Mouse (Mus musculus): ENCODE measurements at regions not wholly inside any gene's neighbourhood (a gene's known extent, or its start where the extent isn't known, plus 50 kb on each side); places are given as distances from the start of the nearest gene placed in this dataset.
A peak's percentile ranks its signal among the peaks of the same experiment; 100 is the strongest.

DNA sequence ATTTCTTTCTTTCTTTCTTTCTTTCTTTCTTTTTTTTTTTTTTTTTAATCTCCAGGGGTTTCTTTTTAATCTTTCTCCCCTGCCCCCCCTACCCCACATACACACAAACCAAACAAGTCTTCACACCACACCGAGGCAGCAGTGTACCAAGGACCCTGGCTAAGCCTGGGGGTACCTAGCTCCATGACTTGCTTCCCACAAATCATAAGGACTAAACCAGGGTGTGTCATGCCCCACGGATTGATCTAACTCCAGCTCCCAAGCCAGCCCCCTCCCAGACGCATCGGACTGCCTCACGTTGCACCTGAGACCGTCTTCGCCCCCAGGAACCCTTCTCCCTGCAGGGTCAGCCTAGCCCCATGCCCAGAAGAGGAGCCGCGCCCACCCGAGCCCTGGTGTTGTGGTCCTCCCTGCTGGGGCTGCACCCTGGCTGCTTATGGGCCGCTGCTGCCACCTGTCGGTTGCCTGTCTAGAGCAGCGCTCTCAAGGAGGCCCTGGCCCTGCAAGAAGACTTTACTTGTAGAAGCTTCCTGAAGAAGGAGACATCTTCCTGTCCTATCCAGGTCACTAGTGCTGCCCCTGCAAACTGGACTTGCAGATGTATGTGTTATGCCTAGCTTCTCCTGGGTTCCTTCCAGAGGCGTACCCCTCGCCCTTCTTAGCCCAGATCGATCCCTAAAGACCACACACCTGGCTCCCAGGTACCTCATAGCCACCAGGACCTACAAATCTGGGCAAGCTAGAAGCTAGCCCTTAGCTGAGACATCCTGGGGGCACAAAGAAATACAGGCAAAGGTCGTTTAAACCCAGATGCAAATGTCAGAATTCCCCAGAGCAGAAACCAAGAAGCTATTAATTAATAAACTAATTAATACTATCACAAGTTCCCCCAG is 56.2 kb upstream of the Plet1 start:
- H3ac ChIP-seq (ENCODE audit: control insufficient read depth, insufficient read length) = no peak overlapping the region
- H3K4me3 ChIP-seq = no peak overlapping the region
- H3K4me2 ChIP-seq (ENCODE audit: low read depth) = peak overlapping the region; percentile 47
- H3K27me3 ChIP-seq (ENCODE audit: control insufficient read depth, insufficient read depth, insufficient read length) = no peaks in the 10 kb centered on the region
- H3K36me3 ChIP-seq (ENCODE audit: control insufficient read depth, insufficient read depth) = no peaks in the 10 kb centered on the region
- TF ChIP-seq MYOG (IDR thresholded peaks at IDR 0.05; ENCODE audit: control insufficient read depth in 1 of 3, insufficient read depth in 1 of 3, insufficient read length in 2 of 3, low read depth in 2 of 3) = no peak
- no peak for TF ChIP-seq TCF3 (IDR thresholded peaks at IDR 0.05; ENCODE audit: insufficient read length, low read depth)
- TF ChIP-seq TCF12 (IDR thresholded peaks at IDR 0.05; ENCODE audit: insufficient read depth, poor library complexity, severe bottlenecking) = no peak
- TF ChIP-seq E2F4 (IDR thresholded peaks at IDR 0.05; ENCODE audit: insufficient read depth) = no peak
- H3K79me2 ChIP-seq (ENCODE audit: control insufficient read depth, insufficient read depth) = no peaks in the 10 kb centered on the region

DNA sequence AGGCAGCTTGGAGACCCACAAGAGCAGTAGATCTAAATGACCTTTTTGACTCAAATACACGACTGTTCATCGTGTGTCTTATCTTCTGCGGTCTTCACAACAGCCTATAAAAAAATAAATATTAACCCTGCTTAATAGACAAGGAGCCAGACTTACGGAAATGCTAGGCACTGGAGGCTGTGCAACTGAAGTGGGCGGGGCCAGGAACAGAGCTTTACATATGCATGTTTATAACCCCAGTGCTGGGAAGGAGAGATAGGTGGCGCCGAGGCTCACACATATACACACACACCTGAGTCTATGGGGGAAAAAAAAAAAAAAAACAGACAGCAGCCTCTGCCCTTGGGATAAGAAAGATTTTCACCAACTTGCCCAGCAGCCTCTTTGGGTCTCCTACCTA is 55.6 kb upstream of the Plet1 start:
- H3ac ChIP-seq (ENCODE audit: control insufficient read depth, insufficient read length) = no peak overlapping the region
- H3K4me2 ChIP-seq (ENCODE audit: low read depth) = no peak overlapping the region
- TF ChIP-seq MAX (IDR thresholded peaks at IDR 0.05; ENCODE audit: low read depth) (no peak), CEBPB (IDR thresholded peaks at IDR 0.05; ENCODE audit: insufficient read depth, poor library complexity, severe bottlenecking) (no peak)
- H3K36me3 ChIP-seq (ENCODE audit: control insufficient read depth, insufficient read depth) = no peaks in the 10 kb centered on the region
- H3K27me3 ChIP-seq (ENCODE audit: control insufficient read depth, insufficient read depth, insufficient read length) = no peaks in the 10 kb centered on the region
- no peaks in the 10 kb centered on the region for H3K79me2 ChIP-seq (ENCODE audit: control insufficient read depth, insufficient read depth)
- no peak overlapping the region for H3K4me3 ChIP-seq

DNA sequence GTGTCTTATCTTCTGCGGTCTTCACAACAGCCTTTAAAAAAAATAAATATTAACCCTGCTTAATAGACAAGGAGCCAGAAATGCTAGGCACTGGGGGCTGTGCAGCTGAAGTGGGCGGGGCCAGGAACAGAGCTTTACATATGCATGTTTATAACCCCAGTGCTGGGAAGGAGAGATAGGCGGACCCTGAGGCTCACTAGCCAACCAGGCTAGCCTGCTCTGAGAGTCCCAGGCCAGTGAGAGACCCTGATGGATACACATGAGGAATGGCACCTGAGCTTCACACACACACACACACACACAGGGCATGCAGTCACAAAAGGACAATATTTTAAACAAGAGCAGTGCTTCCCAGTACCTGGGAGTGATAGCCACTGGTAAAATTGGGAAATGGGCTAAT is 54.1 kb upstream of the Plet1 start:
- Histone ChIP-seq H3K36me3 (ENCODE audit: control insufficient read depth, insufficient read depth) (no peaks in the 10 kb centered on the region), H3K4me3 (no peak overlapping the region)

DNA sequence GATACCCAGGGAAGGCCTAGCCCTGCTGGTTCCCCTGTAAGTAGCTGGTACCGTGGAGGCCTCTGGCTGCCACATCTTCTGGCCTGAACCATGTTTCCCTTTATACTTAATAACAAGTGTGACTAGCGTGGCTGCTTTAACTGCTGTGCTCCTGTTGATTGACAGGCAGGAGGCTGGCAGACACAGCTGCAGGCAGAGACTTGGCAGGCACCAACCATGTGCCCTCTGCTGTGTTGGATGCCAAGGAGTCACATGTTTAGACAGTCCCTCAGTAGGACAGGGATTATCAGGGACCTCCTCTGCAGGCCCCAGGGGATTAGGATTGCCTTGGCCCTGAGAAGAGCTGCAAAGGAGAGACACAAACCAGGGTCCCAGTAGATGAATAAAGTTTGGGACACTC is 53.6 kb upstream of the Plet1 start:
- Histone ChIP-seq H3K4me2 (ENCODE audit: low read depth) (peak overlapping the region; percentile 26), H3ac (ENCODE audit: control insufficient read depth, insufficient read length) (no peak overlapping the region), H3K27me3 (ENCODE audit: control insufficient read depth, insufficient read depth, insufficient read length) (no peaks in the 10 kb centered on the region), H3K4me3 (no peak overlapping the region), H3K79me2 (ENCODE audit: control insufficient read depth, insufficient read depth) (no peaks in the 10 kb centered on the region), H3K36me3 (ENCODE audit: control insufficient read depth, insufficient read depth) (no peaks in the 10 kb centered on the region)
- TF ChIP-seq POLR2A (IDR thresholded peaks at IDR 0.05; ENCODE audit: insufficient read length, low read depth) (no peak), E2F4 (IDR thresholded peaks at IDR 0.05; ENCODE audit: insufficient read depth) (no peak), POLR2AphosphoS2 (IDR thresholded peaks at IDR 0.05; ENCODE audit: insufficient read length, low read depth) (no peak), MYOG (IDR thresholded peaks at IDR 0.05; ENCODE audit: control insufficient read depth in 1 of 3, insufficient read depth in 1 of 3, insufficient read length in 2 of 3, low read depth in 2 of 3) (peak; percentile 84 to 97 (median 86)), TCF12 (IDR thresholded peaks at IDR 0.05; ENCODE audit: insufficient read depth, poor library complexity, severe bottlenecking) (peak; percentile 43), TCF3 (IDR thresholded peaks at IDR 0.05; ENCODE audit: insufficient read length, low read depth) (peak; percentile 72), MAX (IDR thresholded peaks at IDR 0.05; ENCODE audit: low read depth) (no peak), SRF (IDR thresholded peaks at IDR 0.05; ENCODE audit: control insufficient read depth, insufficient read length, low read depth) (no peak), CEBPB (IDR thresholded peaks at IDR 0.05; ENCODE audit: insufficient read depth, poor library complexity, severe bottlenecking) (no peak), USF1 (IDR thresholded peaks at IDR 0.05; ENCODE audit: low read depth) (peak; percentile 35), REST (IDR thresholded peaks at IDR 0.05; ENCODE audit: insufficient read depth, insufficient read length) (no peak), MYOD1 (IDR thresholded peaks at IDR 0.05; ENCODE audit: control insufficient read depth in 1 of 3, insufficient read length in 2 of 3, low read depth in 2 of 3) (peak; percentile 94 to 99 (median 96))

More for the DNA sequence above, 54.1 kb upstream of the Plet1 start:
- no peak overlapping the region for H3ac ChIP-seq (ENCODE audit: control insufficient read depth, insufficient read length)
- H3K27me3 ChIP-seq (ENCODE audit: control insufficient read depth, insufficient read depth, insufficient read length) = no peaks in the 10 kb centered on the region
- peak overlapping the region; percentile 26 for H3K4me2 ChIP-seq (ENCODE audit: low read depth)
- TF ChIP-seq TCF12 (IDR thresholded peaks at IDR 0.05; ENCODE audit: insufficient read depth, poor library complexity, severe bottlenecking) (no peak), TCF3 (IDR thresholded peaks at IDR 0.05; ENCODE audit: insufficient read length, low read depth) (no peak), MYOD1 (IDR thresholded peaks at IDR 0.05; ENCODE audit: control insufficient read depth in 1 of 3, insufficient read length in 2 of 3, low read depth in 2 of 3) (no peak), USF1 (IDR thresholded peaks at IDR 0.05; ENCODE audit: low read depth) (no peak), E2F4 (IDR thresholded peaks at IDR 0.05; ENCODE audit: insufficient read depth) (no peak), MYOG (IDR thresholded peaks at IDR 0.05; ENCODE audit: control insufficient read depth in 1 of 3, insufficient read depth in 1 of 3, insufficient read length in 2 of 3, low read depth in 2 of 3) (no peak), SRF (IDR thresholded peaks at IDR 0.05; ENCODE audit: control insufficient read depth, insufficient read length, low read depth) (no peak), MAX (IDR thresholded peaks at IDR 0.05; ENCODE audit: low read depth) (no peak), REST (IDR thresholded peaks at IDR 0.05; ENCODE audit: insufficient read depth, insufficient read length) (no peak), POLR2A (IDR thresholded peaks at IDR 0.05; ENCODE audit: insufficient read length, low read depth) (no peak), CEBPB (IDR thresholded peaks at IDR 0.05; ENCODE audit: insufficient read depth, poor library complexity, severe bottlenecking) (no peak), POLR2AphosphoS2 (IDR thresholded peaks at IDR 0.05; ENCODE audit: insufficient read length, low read depth) (no peak)
- H3K79me2 ChIP-seq (ENCODE audit: control insufficient read depth, insufficient read depth) = no peaks in the 10 kb centered on the region
